Mouse (Mus musculus): ENCODE results near the gene Abi3. TPM values are rescaled to one million over a fixed set of nuclear protein-coding genes. Genes with fewer than 3 reads are reported as not detected.

Abi3 gene
- total RNA-seq, 2 experiments from 2014 or later = 20.7 to 21.0 TPM

- intact Hi-C loops (cut with DNase I) = no loop called here
- DNase-seq = peak; percentile 70 to 81
These were observed 14.7 kb downstream of the Abi3 start for GRCm38 (mm10) chr11:95827464-95828085.

- intact Hi-C loops (cut with DNase I) = no loop called here
- no peak for DNase-seq
These were observed 15.2 kb downstream of the Abi3 start for GRCm38 (mm10) chr11:95827168-95827447.

- intact Hi-C loops (cut with DNase I) = no loop called here
- DNase-seq = no peak
These were observed 15.7 kb downstream of the Abi3 start for GRCm38 (mm10) chr11:95826317-95827167.

- no peak for DNase-seq
- intact Hi-C loops (cut with DNase I) = loop anchor here (2.0 kb wide), 2 partner anchors 31 to 53 kb away; no protein-coding TSS in a partner anchor
These were observed 16.7 kb downstream of the Abi3 start for GRCm38 (mm10) chr11:95825625-95826024.

GRCm38 (mm10) chr11:95824877-95825243, 17.4 kb downstream of the Abi3 start:
- DNase-seq = peak; percentile 85 to 89
- intact Hi-C loops (cut with DNase I) = loop anchor here (2.0 kb wide), 2 partner anchors 30 to 52 kb away; no protein-coding TSS in a partner anchor

GRCm38 (mm10) chr11:95824071-95824876, 18.0 kb downstream of the Abi3 start, which contains the start of gene Phospho1:
Gene Phospho1, plus strand, starts transcription at chr11:95824499.
- DNase-seq = peak; percentile 96 to 97
- intact Hi-C loops (cut with DNase I) = loop anchor here (2.0 kb wide), 2 partner anchors 29 to 51 kb away; no protein-coding TSS in a partner anchor

- intact Hi-C loops (cut with DNase I) = no loop called here
- no peak for DNase-seq
These were observed 19.8 kb downstream of the Abi3 start for GRCm38 (mm10) chr11:95822437-95822836.

GRCm38 (mm10) chr11:95821511-95821910, 20.8 kb downstream of the Abi3 start:
- intact Hi-C loops (cut with DNase I) = no loop called here
- no peak for DNase-seq

GRCm38 (mm10) chr11:95819138-95819537, 23.1 kb downstream of the Abi3 start:
- intact Hi-C loops (cut with DNase I) = no loop called here
- DNase-seq = peak in 1 of 2 experiments; percentile 29

GRCm38 (mm10) chr11:95815412-95815811, 26.9 kb downstream of the Abi3 start:
- intact Hi-C loops (cut with DNase I) = no loop called here
- no peak for DNase-seq

- intact Hi-C loops (cut with DNase I) = no loop called here
These were observed 27.4 kb downstream of the Abi3 start for GRCm38 (mm10) chr11:95814857-95815256.

GRCm38 (mm10) chr11:95814101-95814500, 28.2 kb downstream of the Abi3 start:
- intact Hi-C loops (cut with DNase I) = no loop called here
- DNase-seq = no peak

More at GRCm38 (mm10) chr11:95814857-95815256, 27.4 kb downstream of the Abi3 start:
- no peak for DNase-seq

GRCm38 (mm10) chr11:95812224-95812623, 30.1 kb downstream of the Abi3 start:
- no peak for DNase-seq
- intact Hi-C loops (cut with DNase I) = no loop called here

- intact Hi-C loops (cut with DNase I) = no loop called here
- DNase-seq = no peak
These were observed 30.5 kb downstream of the Abi3 start for GRCm38 (mm10) chr11:95811741-95812140.

- intact Hi-C loops (cut with DNase I) = no loop called here
These were observed 31.4 kb downstream of the Abi3 start for GRCm38 (mm10) chr11:95810828-95811227.

GRCm38 (mm10) chr11:95809603-95810002, 32.7 kb downstream of the Abi3 start:
- no peak for DNase-seq
- intact Hi-C loops (cut with DNase I) = no loop called here

More at GRCm38 (mm10) chr11:95810828-95811227, 31.4 kb downstream of the Abi3 start:
- no peak for DNase-seq

- intact Hi-C loops (cut with DNase I) = no loop called here
- peak in 1 of 2 experiments; percentile 35 for DNase-seq
These were observed 33.7 kb downstream of the Abi3 start for GRCm38 (mm10) chr11:95808448-95809011.

GRCm38 (mm10) chr11:95807884-95808283, 34.4 kb downstream of the Abi3 start:
- intact Hi-C loops (cut with DNase I) = no loop called here

GRCm38 (mm10) chr11:95805527-95805926, 36.7 kb downstream of the Abi3 start:
- intact Hi-C loops (cut with DNase I) = no loop called here
- peak in 1 of 2 experiments; percentile 33 for DNase-seq

More at GRCm38 (mm10) chr11:95807884-95808283, 34.4 kb downstream of the Abi3 start:
- no peak for DNase-seq

GRCm38 (mm10) chr11:95805010-95805409, 37.3 kb downstream of the Abi3 start:
- intact Hi-C loops (cut with DNase I) = no loop called here
- DNase-seq = no peak

All from heart, postnatal 14 days (tissue).